Mouse (Mus musculus): ENCODE data around the gene 2310022A10Rik. TPM values are rescaled to one million over a fixed set of nuclear protein-coding genes. Genes with fewer than 3 reads are reported as not detected.
A peak's percentile ranks its signal among the peaks of the same experiment; 100 is the strongest.

Gene 2310022A10Rik
- total RNA-seq (2015; ENCODE audit: low replicate concordance) (11.2 and 18.9 TPM in 2 replicates), total RNA-seq (2017; ENCODE audit: low replicate concordance) (1.6 and 6.8 TPM in 2 replicates)

DNA sequence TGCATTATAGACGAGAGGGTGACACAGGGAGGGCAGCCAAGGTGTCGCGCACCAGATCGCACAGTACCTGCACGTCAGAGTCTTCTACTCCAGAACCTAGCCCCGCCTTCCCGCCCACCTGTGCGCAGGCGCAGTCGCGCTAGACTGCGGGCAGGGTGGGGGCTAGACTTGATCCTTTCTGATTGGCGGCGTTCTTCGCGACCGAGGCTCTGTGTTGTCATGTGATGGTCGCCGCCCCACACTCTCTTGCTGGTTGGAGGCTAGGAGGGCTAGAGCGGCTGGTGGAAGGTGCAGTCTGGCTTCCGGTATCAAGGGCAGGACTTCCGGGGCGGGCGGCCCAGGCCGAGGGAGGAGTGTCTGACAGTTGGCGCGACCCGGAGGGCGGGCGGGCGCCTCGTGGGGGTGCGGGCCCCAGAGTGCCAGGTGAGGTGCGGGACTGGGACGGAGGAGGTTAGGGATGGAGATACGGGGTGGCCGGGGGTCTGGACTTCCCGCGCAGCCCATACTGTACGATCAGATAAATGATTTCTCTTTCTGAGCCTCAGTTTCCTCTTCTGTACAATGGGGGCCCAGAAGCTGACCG, at the start of gene 2310022A10Rik, which contains the start of gene Pld3:
2310022A10Rik (plus strand) TSS at position 303 of the 583 bp plus-strand sequence.
Pld3 (minus strand) TSS at position 288 of the 583 bp plus-strand sequence.
- ATAC-seq (replicated peaks; ENCODE audit: low FRiP score, poor library complexity, severe bottlenecking), result peak; percentile 99

DNA sequence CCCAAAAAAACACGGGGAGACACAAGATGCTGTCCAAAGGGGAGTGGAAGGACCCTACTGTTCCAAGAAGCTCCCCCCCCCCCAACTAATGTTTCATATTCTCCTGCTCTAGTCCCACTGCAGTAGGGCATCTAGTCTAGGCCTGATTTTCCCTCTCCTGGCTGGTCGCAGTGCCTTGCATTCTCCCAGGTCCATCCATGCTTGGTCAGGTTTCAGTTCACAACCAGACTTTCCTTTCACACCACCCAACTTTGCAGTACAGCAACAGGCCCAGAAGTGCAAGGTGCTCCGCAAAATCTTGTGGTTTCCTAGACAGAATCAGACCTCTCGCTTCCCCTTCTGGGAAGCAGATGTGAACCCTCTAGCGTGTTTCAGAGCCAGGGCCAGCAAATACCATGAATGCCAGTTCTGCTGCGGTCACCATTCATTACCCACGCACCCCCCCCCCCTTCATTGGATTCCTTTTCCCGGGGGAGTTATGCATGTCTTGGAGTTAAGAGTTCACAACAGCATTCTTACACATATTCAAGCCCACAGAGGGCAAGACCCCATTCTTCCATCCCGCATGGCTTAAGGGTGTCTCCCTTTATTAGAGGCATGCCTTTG, 46.2 kb upstream of the 2310022A10Rik start:
- no peak for ATAC-seq (replicated peaks; ENCODE audit: low FRiP score, poor library complexity, severe bottlenecking)

DNA sequence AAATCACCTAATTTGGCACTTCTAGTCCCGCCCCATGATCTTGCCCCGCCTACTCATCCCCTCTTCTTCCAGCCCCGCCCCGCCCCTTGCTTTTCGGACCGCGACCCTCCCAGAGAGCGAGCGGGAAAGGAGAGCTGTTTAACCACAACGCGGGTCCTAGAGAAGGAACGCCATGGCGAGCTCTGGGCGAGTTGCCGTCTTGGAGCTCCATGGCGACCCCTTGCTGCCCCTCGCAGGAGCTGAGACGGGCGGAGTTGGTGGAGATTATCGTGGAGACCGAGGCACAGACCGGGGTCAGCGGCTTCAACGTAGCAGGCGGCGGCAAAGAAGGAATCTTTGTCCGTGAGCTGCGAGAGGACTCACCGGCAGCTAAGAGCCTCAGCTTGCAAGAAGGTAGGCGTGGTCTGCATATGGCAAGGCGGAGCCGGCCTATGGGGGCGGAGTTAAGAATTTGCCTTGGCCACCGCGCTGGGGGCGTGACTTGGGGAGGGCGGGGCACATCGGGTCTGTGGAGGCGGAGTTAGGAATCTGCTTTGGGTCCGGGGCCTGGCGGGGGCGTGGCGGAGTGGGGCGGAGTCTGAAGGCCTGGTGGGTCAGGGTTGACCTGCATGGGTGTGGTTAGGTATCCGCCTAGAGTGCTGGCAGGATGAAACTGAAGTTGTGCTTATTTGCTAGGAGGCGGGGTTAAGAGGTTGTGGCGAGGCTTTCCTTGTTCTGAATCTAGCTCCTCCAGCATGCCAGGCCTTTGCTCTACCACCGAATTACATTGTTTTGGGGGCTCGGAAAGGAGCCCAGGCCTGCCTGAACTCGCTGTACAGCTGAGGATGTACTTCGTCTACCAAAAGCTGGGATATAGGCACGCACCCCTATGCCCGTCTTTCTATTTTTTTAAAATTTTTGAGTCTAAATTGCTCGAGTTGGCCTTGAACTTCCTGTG, 45.1 kb upstream of the 2310022A10Rik start:
- peak; percentile 89 for ATAC-seq (replicated peaks; ENCODE audit: low FRiP score, poor library complexity, severe bottlenecking)

DNA sequence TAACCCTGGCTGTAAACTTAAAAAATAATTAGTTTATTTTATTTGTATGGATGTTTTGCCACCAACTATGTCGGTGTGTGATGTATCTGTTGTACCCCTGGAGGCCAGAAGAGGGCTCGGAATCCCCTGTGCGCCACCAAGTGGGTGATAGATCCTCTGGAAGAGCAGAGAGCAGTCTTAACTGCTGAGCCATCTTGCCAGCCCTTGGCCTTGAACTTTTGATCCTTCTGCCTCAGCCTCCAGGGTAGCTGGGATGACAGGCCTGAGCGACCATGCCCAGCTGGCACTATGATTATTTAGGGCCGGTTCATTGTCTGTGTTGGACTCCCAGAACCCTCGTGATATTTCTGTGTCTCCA, 44.4 kb upstream of the 2310022A10Rik start:
- peak; percentile 81 for ATAC-seq (replicated peaks; ENCODE audit: low FRiP score, poor library complexity, severe bottlenecking)

DNA sequence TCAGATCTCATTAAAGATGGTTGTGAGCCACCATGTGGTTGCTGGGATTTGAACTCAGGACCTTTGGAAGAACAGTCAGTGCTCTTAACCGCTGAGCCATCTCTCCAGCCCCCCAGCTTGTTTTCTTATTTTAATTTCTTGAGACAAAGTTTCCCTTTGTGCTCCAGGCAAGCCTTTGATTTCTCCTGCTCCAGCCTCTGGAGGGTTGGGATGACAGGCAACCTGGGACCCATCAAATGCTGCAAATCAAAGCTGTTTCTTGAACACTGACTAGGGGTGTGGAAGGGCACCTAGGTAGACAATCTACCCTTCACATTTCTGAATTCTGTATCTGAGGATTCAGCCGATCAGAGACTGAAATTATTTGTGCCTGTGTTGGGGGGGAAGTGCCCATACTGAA, 42.2 kb upstream of the 2310022A10Rik start:
- no peak for ATAC-seq (replicated peaks; ENCODE audit: low FRiP score, poor library complexity, severe bottlenecking)

DNA sequence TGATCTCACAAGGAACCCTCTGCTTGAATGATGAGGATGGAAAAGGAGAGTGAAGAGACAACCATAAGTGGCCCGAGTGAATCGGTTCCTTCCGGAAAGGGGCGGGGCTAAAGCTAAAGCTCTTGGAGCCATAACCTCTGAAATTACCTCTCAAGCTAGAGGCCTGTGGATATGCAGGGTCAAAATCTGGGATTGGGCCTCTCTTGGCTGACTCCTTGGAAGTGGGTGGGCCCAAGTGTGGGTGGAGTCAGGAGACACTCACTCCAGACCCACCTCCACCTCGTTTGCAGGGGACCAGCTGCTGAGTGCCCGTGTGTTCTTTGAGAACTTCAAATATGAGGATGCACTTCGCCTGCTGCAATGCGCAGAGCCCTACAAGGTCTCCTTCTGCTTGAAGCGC, 38.1 kb upstream of the 2310022A10Rik start:
- no peak for ATAC-seq (replicated peaks; ENCODE audit: low FRiP score, poor library complexity, severe bottlenecking)

DNA sequence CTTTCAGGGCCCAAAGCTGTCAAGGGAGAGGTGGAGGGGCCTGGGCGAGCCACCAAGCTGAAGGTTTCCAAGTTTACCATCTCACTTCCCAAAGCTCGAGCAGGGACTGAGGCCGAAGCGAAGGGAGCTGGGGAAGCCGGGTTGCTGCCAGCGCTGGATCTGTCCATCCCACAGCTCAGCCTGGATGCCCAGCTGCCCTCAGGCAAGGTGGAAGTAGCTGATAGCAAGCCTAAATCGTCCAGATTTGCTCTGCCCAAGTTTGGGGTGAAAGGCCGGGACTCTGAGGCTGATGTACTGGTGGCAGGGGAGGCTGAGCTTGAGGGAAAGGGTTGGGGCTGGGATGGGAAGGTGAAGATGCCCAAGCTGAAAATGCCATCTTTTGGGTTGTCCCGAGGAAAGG, 34.7 kb upstream of the 2310022A10Rik start:
- no peak for ATAC-seq (replicated peaks; ENCODE audit: low FRiP score, poor library complexity, severe bottlenecking)

DNA sequence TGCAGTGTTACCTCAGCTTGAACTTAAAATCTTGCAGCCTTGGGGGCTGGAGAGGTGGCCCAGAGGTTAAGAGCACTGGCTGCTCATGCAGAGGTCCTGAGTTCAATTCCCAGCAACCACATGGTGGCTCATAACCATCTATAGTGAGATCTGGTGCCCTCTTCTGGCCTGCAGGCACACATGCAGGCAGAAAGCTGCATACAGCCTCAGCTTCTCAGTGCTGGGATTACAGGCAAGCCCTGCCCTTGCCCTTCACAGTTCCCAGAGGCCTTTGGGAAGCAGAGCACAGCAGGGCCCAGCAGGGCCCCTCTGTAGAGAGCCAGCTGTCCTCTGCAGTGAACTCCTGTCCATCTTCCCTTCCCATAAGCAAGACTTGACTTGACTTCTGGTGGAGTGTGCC, 32.9 kb upstream of the 2310022A10Rik start:
- ATAC-seq (replicated peaks; ENCODE audit: low FRiP score, poor library complexity, severe bottlenecking), result no peak

DNA sequence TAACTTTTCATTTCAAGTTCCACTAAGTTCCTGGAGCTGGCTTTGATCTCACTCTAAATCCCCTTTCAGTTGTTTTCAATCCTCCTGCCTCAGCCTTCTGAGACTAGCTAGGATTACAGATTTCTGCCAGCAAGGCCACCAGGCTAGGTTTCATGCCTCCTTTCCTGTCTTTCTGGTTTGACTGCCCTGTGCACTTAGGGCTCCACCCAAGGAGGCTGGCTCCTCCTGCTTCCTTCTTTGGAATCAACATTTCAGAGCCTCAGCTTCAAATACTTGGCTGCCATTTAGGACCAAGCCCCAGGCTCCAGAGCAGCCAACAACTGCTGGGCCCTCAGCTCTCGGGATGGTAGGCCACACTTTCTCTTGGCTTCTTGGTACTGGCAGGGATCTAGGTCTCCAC, 32.4 kb upstream of the 2310022A10Rik start:
- ATAC-seq (replicated peaks; ENCODE audit: low FRiP score, poor library complexity, severe bottlenecking), result no peak

DNA sequence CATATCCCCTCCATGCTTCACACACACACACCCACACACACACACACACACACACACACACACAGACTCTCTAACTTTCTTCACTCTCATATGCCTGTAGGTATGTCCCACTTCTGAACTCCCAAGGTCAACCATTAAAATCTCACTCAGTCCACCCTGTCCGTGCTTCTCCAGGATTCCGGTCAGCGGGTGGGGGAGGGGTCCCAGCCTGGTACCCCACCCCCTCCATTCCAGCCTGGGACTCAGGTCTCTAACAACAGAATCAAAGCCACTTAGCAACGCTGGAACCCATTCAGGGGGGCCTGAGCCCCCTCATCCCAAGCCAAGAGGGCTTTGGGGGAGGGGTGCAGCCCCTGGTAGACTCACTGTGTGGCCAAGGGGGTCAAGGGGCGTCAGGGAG, 30.1 kb upstream of the 2310022A10Rik start, which contains the start of gene Hipk4:
Hipk4 (plus strand) TSS at position 301 of the 400 bp plus-strand sequence.
- ATAC-seq (replicated peaks; ENCODE audit: low FRiP score, poor library complexity, severe bottlenecking), result no peak

DNA sequence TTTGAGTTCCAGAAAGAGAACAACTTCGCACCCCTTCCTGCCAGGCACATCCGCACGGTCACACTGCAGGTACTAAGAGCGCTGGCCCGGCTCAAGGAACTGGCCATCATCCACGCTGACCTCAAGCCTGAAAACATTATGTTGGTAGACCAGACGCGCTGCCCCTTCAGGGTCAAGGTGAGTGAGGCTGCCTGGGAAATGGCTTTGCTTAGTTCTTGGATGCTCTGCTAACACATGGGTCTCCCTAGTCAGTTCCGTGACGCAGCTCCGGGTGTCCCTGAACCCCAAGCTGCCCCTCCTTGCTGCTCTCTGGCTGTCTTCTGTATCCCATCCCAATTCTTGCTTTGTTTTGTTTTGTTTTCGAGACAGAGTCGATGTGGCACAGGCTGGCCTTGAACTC, 29.2 kb upstream of the 2310022A10Rik start:
- no peak for ATAC-seq (replicated peaks; ENCODE audit: low FRiP score, poor library complexity, severe bottlenecking)

DNA sequence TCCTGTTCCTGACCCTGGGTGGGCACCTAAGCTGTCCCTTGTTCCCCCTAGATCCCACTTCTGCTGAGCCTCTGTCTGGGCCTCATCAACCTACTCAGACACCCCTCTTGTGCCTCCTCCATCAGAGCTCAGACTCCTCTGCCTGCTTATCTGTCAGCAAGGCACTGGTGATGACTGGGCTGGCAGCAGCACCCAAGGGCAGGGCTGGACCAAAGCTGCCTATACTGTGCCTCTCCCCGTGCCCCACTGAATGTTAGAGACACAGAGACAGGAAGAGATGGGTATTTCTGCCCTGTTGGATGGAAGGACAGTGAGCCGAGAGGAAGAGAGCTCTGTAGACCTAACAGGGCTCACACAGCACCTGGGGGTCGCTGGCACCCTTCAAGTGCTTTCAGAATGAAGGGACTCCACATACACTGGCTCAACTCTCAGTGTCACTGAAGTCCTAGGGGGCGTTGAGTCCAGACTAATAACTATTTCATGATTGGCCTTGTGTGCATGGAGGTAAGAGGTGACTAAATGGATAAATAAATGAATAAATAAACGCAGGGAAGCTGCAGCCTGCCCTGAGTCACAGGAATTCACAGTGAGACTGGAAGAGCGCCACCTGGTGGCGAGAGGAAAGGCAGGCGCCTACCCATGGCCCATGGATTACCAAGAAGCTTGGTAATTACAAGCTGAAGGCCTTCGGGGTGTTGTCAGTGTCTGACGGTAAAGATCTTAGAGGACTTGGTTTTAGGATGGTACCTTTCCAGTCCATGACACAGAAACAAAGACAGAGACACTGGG, 26.8 kb upstream of the 2310022A10Rik start:
- ATAC-seq (replicated peaks; ENCODE audit: low FRiP score, poor library complexity, severe bottlenecking), result peak; percentile 92

DNA sequence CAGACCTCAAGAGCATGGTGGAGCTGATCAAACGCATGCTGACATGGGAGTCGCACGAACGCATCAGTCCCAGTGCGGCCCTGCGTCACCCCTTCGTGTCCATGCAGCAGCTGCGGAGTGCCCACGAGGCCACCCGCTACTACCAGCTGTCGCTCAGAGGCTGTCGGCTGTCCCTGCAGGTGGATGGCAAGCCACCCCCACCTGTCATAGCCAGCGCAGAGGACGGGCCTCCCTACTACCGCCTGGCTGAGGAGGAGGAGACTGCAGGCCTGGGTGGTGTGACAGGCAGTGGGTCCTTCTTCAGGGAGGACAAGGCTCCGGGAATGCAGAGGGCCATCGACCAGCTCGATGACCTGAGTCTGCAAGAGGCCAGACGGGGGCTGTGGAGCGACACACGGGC, 24.0 kb upstream of the 2310022A10Rik start:
- no peak for ATAC-seq (replicated peaks; ENCODE audit: low FRiP score, poor library complexity, severe bottlenecking)

DNA sequence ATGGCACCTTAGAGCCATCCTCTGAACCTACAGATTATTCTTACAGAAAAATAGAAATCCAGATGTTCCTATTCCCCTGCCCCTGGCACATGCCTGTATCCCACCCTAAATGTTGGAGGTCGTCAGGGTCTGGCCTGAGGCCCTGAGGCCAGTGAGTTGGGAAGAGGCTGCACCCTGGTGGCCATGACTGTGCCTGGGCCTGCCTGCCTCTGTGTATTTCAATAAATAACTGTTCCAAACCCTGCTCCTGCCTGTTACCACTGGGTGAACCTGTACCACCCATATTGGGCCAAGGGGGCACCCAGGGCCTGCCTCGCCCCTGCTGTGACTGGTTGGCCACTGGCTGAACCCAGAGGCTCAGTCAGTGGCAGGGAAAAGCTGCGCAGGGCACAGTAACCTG, 22.1 kb upstream of the 2310022A10Rik start:
- no peak for ATAC-seq (replicated peaks; ENCODE audit: low FRiP score, poor library complexity, severe bottlenecking)

DNA sequence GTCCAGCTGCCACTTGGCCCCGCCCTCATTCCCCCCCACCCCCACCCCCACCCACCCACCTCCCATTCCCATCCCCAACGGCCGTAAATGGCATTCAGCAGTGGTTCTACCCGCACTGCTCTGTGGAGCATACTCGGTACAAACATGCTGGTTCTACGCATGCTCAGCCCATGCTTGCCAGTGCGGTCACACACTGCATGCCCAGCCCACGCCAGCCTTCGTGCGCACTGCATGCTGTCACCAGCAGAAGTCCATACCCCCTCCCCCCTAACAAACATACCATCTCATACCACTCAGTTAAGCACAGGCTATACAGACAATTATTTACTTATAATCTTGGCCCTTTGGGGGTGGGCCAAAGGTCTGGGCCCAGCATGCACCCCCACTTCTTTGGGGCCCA, 21.3 kb upstream of the 2310022A10Rik start:
- ATAC-seq (replicated peaks; ENCODE audit: low FRiP score, poor library complexity, severe bottlenecking), result no peak

DNA sequence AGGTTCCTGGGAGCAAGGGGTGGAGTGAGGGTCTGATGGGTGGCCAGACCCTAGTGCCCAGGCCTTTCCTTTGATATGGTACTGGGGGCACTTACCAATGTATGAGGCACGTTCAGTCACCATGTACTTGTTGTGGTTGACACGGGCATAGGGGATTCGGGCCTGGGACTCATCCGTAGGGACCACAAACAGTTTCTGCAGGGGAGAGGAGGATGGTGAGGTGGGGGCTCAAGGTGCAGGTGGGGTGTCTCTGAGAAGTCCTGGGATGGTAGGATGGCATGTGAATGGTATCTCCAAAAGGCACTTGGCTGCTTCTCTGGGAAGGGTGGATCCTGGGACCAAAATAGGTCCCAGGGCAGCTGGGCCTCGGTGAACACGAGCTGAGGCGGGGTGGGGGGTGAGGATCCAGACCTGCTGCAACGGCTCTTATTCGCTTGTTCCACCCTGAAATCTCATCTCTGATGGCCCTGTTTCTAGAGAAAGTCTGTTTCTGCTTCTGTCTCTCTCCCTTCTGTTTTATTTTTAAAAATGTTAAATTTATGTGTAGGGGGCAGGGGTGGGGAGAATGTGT, 20.5 kb upstream of the 2310022A10Rik start:
- ATAC-seq (replicated peaks; ENCODE audit: low FRiP score, poor library complexity, severe bottlenecking), result no peak

DNA sequence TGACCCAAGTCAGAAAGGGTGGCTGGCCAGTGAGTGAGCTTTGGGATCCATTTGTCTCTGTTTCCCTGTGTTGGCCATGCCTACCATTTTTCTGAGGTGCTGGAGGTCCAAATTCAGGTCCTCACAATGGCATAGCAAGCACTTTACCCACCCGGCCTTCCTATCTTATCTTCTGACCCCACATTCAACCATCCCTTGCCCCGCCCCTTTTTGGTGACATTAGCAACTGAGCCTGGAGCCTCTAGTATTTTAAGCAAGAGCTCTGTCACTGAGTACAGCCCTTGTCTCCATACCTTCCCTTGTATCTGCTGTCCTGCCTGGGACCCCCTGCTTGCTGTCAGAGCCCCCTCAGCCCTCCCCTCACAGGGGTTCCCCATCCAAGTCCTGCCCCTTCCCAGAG, 17.6 kb upstream of the 2310022A10Rik start:
- peak; percentile 82 for ATAC-seq (replicated peaks; ENCODE audit: low FRiP score, poor library complexity, severe bottlenecking)

DNA sequence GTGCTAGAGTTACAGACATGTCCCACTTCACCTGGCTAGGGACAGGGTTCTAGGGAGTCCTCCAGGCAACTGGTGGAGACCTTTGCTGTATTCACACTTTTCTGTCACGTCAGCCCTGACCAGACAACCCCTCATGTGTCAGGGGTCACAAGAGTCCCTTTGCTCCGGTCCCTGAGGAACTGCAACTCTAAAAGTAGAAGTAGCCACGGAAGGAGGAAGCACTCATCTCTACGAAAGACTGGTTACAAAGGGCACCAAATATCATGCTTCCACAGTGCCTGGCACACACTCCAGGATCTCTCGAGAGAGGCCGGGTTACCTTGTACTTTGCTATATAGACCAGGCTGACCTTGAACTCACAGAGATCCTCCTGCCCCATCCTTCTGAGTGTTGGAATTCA, 16.4 kb upstream of the 2310022A10Rik start:
- ATAC-seq (replicated peaks; ENCODE audit: low FRiP score, poor library complexity, severe bottlenecking), result no peak

DNA sequence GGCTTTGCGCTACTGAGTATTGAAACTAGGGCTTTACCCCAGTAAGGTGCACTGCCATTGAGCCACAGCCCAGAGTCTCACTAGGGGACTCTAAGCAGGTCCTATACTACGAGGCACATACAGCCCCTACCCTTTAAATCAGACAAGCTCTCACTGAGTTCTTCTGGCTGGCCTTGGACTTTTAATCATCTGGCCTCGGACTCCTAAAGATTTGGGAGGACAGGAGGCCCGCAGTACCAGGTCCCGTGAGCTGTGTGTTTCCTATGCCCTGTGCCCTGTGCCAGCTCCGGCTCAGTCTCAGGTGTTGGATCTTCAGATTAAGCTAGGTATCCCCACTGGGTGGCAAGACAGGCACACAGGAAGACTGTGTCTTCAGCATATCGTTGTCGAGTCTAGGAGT, 15.0 kb upstream of the 2310022A10Rik start:
- no peak for ATAC-seq (replicated peaks; ENCODE audit: low FRiP score, poor library complexity, severe bottlenecking)

DNA sequence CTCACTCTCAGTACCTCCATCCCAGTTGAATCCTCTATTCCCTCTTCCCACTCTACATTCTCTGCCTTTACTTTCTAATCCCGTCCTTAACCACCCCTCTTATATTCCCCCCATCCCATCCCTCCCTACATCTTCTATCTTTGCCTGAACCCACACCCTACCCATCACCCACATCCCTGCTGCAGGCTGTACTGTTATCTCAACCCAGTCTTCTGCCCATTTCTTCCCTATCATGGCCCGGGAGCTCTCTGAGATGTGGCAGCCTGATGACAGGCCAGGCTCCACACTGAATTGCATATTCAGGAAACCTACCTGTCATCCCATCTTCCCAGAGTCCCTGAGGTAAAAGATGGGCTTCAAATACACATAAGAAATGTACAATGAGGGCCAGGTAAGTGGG, 14.2 kb upstream of the 2310022A10Rik start:
- ATAC-seq (replicated peaks; ENCODE audit: low FRiP score, poor library complexity, severe bottlenecking), result no peak

Measured in erythroid progenitor cell, adult 5-6 weeks (primary cell).